Mouse (Mus musculus): Measurements from ENCODE around the gene Kcnf1. TPM values are rescaled to one million over a fixed set of nuclear protein-coding genes. Genes with fewer than 3 reads are reported as not detected.

Kcnf1 gene
- polyA plus RNA-seq (2015; fragmentation: Nextera tagmentation; extraction: Ambion mirVana) = 4.0 and 4.1 TPM in 2 replicates

GRCm38 (mm10) chr12:17176757-17177092 lies at the start of gene Kcnf1:
Gene Kcnf1, minus strand, starts transcription at chr12:17176888.
- no peaks in the 10 kb centered on the region for H3K36me3 ChIP-seq
- H3K9ac ChIP-seq (replicated peaks) = peak within 1 kb of the TSS; percentile 65
- ATAC-seq (replicated peaks) = peak; percentile 44
- peaks cover 14% of the 10 kb centered on the region for H3K4me1 ChIP-seq
- H3K9me3 ChIP-seq = no peaks in the 10 kb centered on the region
- H3K4me2 ChIP-seq (replicated peaks) = peak within 1 kb of the TSS; percentile 98
- H3K27ac ChIP-seq (replicated peaks) = peak within 1 kb of the TSS; percentile 67
- WGBS = 17% methylated on average over 4 of the region's 4 CpGs
- H3K27me3 ChIP-seq = peaks cover 11% of the 10 kb centered on the region
- peak within 1 kb of the TSS; percentile 57 for H3K4me3 ChIP-seq

- Histone ChIP-seq H3K36me3 (no peaks in the 10 kb centered on the region), H3K4me3 (no peak overlapping the region), H3K9me3 (no peaks in the 10 kb centered on the region), H3K27ac (replicated peaks) (no peak overlapping the region), H3K9ac (replicated peaks) (no peak overlapping the region), H3K4me2 (replicated peaks) (no peak overlapping the region), H3K27me3 (no peaks in the 10 kb centered on the region), H3K4me1 (peaks cover 11% of the 10 kb centered on the region; the same call in 1 of the 2 replicates)
- ATAC-seq (replicated peaks) = no peak
- WGBS = 70% methylated on average over 5 of the region's 5 CpGs
Observed at GRCm38 (mm10) chr12:17225012-17225411, 48.3 kb upstream of the Kcnf1 start.

- Histone ChIP-seq H3K4me2 (replicated peaks) (no peak overlapping the region), H3K36me3 (no peaks in the 10 kb centered on the region), H3K9ac (replicated peaks) (no peak overlapping the region), H3K4me3 (no peak overlapping the region), H3K9me3 (no peaks in the 10 kb centered on the region), H3K4me1 (peaks cover 11% of the 10 kb centered on the region; the same call in 1 of the 2 replicates), H3K27ac (replicated peaks) (no peak overlapping the region), H3K27me3 (no peaks in the 10 kb centered on the region)
- WGBS = 53% methylated on average over 3 of the region's 3 CpGs
- no peak for ATAC-seq (replicated peaks)
Observed at GRCm38 (mm10) chr12:17223050-17223449, 46.4 kb upstream of the Kcnf1 start.

GRCm38 (mm10) chr12:17221891-17222428 lies 45.3 kb upstream of the Kcnf1 start:
- H3K9me3 ChIP-seq = no peaks in the 10 kb centered on the region
- no peak overlapping the region for H3K27ac ChIP-seq (replicated peaks)
- H3K27me3 ChIP-seq = no peaks in the 10 kb centered on the region
- H3K4me3 ChIP-seq = no peak overlapping the region
- H3K4me1 ChIP-seq = 0 out of 2 replicates have a peak, but pooled peaks cover 8% of the 10 kb centered on the region
- no peaks in the 10 kb centered on the region for H3K36me3 ChIP-seq
- WGBS = 58% methylated on average over 5 of the region's 5 CpGs
- H3K4me2 ChIP-seq (replicated peaks) = no peak overlapping the region
- H3K9ac ChIP-seq (replicated peaks) = no peak overlapping the region
- no peak for ATAC-seq (replicated peaks)

GRCm38 (mm10) chr12:17220631-17221030 lies 43.9 kb upstream of the Kcnf1 start:
- no peak overlapping the region for H3K4me3 ChIP-seq
- WGBS = 80% methylated on average over 5 of the region's 5 CpGs
- H3K4me1 ChIP-seq = 0 out of 2 replicates have a peak, but pooled peaks cover 8% of the 10 kb centered on the region
- no peaks in the 10 kb centered on the region for H3K27me3 ChIP-seq
- ATAC-seq (replicated peaks) = no peak
- H3K9me3 ChIP-seq = no peaks in the 10 kb centered on the region
- H3K9ac ChIP-seq (replicated peaks) = no peak overlapping the region
- no peak overlapping the region for H3K4me2 ChIP-seq (replicated peaks)
- no peaks in the 10 kb centered on the region for H3K36me3 ChIP-seq
- no peak overlapping the region for H3K27ac ChIP-seq (replicated peaks)

GRCm38 (mm10) chr12:17219107-17219506 lies 42.4 kb upstream of the Kcnf1 start:
- ATAC-seq (replicated peaks) = no peak
- no peak overlapping the region for H3K4me2 ChIP-seq (replicated peaks)
- WGBS = 81% methylated on average over 4 of the region's 4 CpGs

GRCm38 (mm10) chr12:17218390-17218789 lies 41.7 kb upstream of the Kcnf1 start:
- H3K27me3 ChIP-seq = no peaks in the 10 kb centered on the region
- ATAC-seq (replicated peaks) = no peak
- H3K9me3 ChIP-seq = no peaks in the 10 kb centered on the region
- H3K27ac ChIP-seq (replicated peaks) = no peak overlapping the region
- H3K4me3 ChIP-seq = no peak overlapping the region
- no peak overlapping the region for H3K4me2 ChIP-seq (replicated peaks)
- 0 out of 2 replicates have a peak, but pooled peaks cover 3% of the 10 kb centered on the region for H3K4me1 ChIP-seq
- no peak overlapping the region for H3K9ac ChIP-seq (replicated peaks)
- H3K36me3 ChIP-seq = no peaks in the 10 kb centered on the region
- WGBS = 11% methylated on average over 8 of the region's 8 CpGs

More at GRCm38 (mm10) chr12:17219107-17219506, 42.4 kb upstream of the Kcnf1 start:
- Histone ChIP-seq H3K4me1 (0 out of 2 replicates have a peak, but pooled peaks cover 3% of the 10 kb centered on the region), H3K4me3 (no peak overlapping the region), H3K9ac (replicated peaks) (no peak overlapping the region), H3K27ac (replicated peaks) (no peak overlapping the region), H3K27me3 (no peaks in the 10 kb centered on the region), H3K9me3 (no peaks in the 10 kb centered on the region), H3K36me3 (no peaks in the 10 kb centered on the region)

GRCm38 (mm10) chr12:17215751-17216150 lies 39.1 kb upstream of the Kcnf1 start:
- H3K4me2 ChIP-seq (replicated peaks) = no peak overlapping the region
- no peak overlapping the region for H3K4me3 ChIP-seq
- no peaks in the 10 kb centered on the region for H3K9me3 ChIP-seq
- no peaks in the 10 kb centered on the region for H3K36me3 ChIP-seq
- no peak overlapping the region for H3K9ac ChIP-seq (replicated peaks)
- H3K27ac ChIP-seq (replicated peaks) = no peak overlapping the region
- WGBS = 95% methylated on average over 7 of the region's 7 CpGs
- H3K4me1 ChIP-seq = 0 out of 2 replicates have a peak, but pooled peaks cover 3% of the 10 kb centered on the region
- H3K27me3 ChIP-seq = no peaks in the 10 kb centered on the region
- no peak for ATAC-seq (replicated peaks)

- H3K4me2 ChIP-seq (replicated peaks) = no peak overlapping the region
- no peak overlapping the region for H3K4me3 ChIP-seq
- ATAC-seq (replicated peaks) = no peak; the same call in 1 of the 2 replicates
- no peak overlapping the region for H3K27ac ChIP-seq (replicated peaks)
- H3K9me3 ChIP-seq = no peaks in the 10 kb centered on the region
- 30% methylated on average over 13 of the region's 13 CpGs for WGBS
- peaks cover 8% of the 10 kb centered on the region; the same call in 1 of the 2 replicates for H3K4me1 ChIP-seq
- H3K36me3 ChIP-seq = no peaks in the 10 kb centered on the region
- H3K27me3 ChIP-seq = no peaks in the 10 kb centered on the region
- H3K9ac ChIP-seq (replicated peaks) = no peak overlapping the region
Observed at GRCm38 (mm10) chr12:17202492-17203322, 26.0 kb upstream of the Kcnf1 start.

GRCm38 (mm10) chr12:17198621-17199020 lies 21.9 kb upstream of the Kcnf1 start:
- peaks cover 8% of the 10 kb centered on the region; the same call in 1 of the 2 replicates for H3K4me1 ChIP-seq
- H3K9me3 ChIP-seq = no peaks in the 10 kb centered on the region
- no peaks in the 10 kb centered on the region for H3K36me3 ChIP-seq
- H3K27me3 ChIP-seq = no peaks in the 10 kb centered on the region
- no peak overlapping the region for H3K4me2 ChIP-seq (replicated peaks)
- no peak overlapping the region for H3K27ac ChIP-seq (replicated peaks)
- 95% methylated on average over 5 of the region's 5 CpGs for WGBS
- no peak for ATAC-seq (replicated peaks)
- H3K9ac ChIP-seq (replicated peaks) = no peak overlapping the region
- no peak overlapping the region for H3K4me3 ChIP-seq

GRCm38 (mm10) chr12:17194140-17194539 lies 17.5 kb upstream of the Kcnf1 start:
- Histone ChIP-seq H3K36me3 (no peaks in the 10 kb centered on the region), H3K4me3 (no peak overlapping the region), H3K4me2 (replicated peaks) (no peak overlapping the region), H3K27ac (replicated peaks) (no peak overlapping the region), H3K9me3 (no peaks in the 10 kb centered on the region), H3K27me3 (no peaks in the 10 kb centered on the region), H3K4me1 (no peaks in the 10 kb centered on the region), H3K9ac (replicated peaks) (no peak overlapping the region)
- whole genome bisulfite sequencing = 88% methylated on average over 6 of the region's 6 CpGs
- no peak for ATAC-seq (replicated peaks)

- H3K9ac ChIP-seq (replicated peaks) = no peak overlapping the region
- H3K4me3 ChIP-seq = no peak overlapping the region
- H3K27ac ChIP-seq (replicated peaks) = no peak overlapping the region
- H3K4me2 ChIP-seq (replicated peaks) = no peak overlapping the region
- H3K9me3 ChIP-seq = no peaks in the 10 kb centered on the region
- H3K27me3 ChIP-seq = no peaks in the 10 kb centered on the region
- H3K4me1 ChIP-seq = no peaks in the 10 kb centered on the region
- H3K36me3 ChIP-seq = no peaks in the 10 kb centered on the region
- ATAC-seq (replicated peaks) = no peak
- 89% methylated on average over 1 of the region's 1 CpGs for WGBS
Observed at GRCm38 (mm10) chr12:17193311-17193710, 16.6 kb upstream of the Kcnf1 start.
